Comparison of ENCODE assay signal across 14 mouse cellular contexts in genomic region chr2:162568308-162569100, GRCm38 (mm10).
A peak's percentile ranks its signal among the peaks of the same experiment; 100 is the strongest.
DNase-seq lines count a peak whose midpoint lies in the region; ATAC-seq and TF ChIP-seq lines count a peak whose summit lies in the region.
"Had no signal": no experiment of that assay in that cellular context is flagged by ENCODE, and none has a peak within 500 bp of the region (broad histone marks: within the 10 kb centered on the region; RNA-seq: fewer than 3 reads in every experiment).

No protein-coding gene starts in this region.

- TF ChIP-seq EP300 in heart, postnatal 0 days (IDR thresholded peaks at IDR 0.05; ENCODE audit: low read depth): no peak
- TF ChIP-seq EP300 in lung, postnatal 0 days (IDR thresholded peaks at IDR 0.05): no peak

- no peak for ATAC-seq in heart, postnatal 0 days (ENCODE audit: insufficient read depth, low read depth)
- ATAC-seq in lung, postnatal 0 days: no peak
- ATAC-seq: forebrain, embryonic 13.5 days had no signal

- WGBS in heart, postnatal 0 days: 65% methylated on average over 6 of the region's 6 CpGs
- WGBS in lung, postnatal 0 days: 66% methylated on average over 6 of the region's 6 CpGs
- WGBS in limb, embryonic 10.5 days: 74% methylated on average over 6 of the region's 6 CpGs

- H3K9me3 ChIP-seq in heart, postnatal 0 days (replicated peaks; ENCODE audit: control insufficient read depth, low read length): no peaks in the 10 kb centered on the region
- no peaks in the 10 kb centered on the region for H3K9me3 ChIP-seq in lung, postnatal 0 days (ENCODE audit: low read length)
- H3K9me3 ChIP-seq in limb, embryonic 10.5 days (replicated peaks): no peaks in the 10 kb centered on the region
- H3K9me3 ChIP-seq: forebrain, embryonic 13.5 days; neural tube, embryonic 13.5 days had no signal

- no peak overlapping the region for H3K4me2 ChIP-seq in heart, postnatal 0 days (ENCODE audit: low read depth, low read length)
- no peak overlapping the region for H3K4me2 ChIP-seq in lung, postnatal 0 days (replicated peaks; ENCODE audit: low read depth, low read length)
- H3K4me2 ChIP-seq: forebrain, embryonic 13.5 days; neural tube, embryonic 13.5 days had no signal

- H3K27me3 ChIP-seq in heart, postnatal 0 days (ENCODE audit: control insufficient read depth, insufficient read depth, low read length): no peaks in the 10 kb centered on the region
- H3K27me3 ChIP-seq in lung, postnatal 0 days (replicated peaks; ENCODE audit: insufficient read depth, low read length): no peaks in the 10 kb centered on the region
- H3K27me3 ChIP-seq in limb, embryonic 10.5 days (ENCODE audit: low read depth, poor library complexity, severe bottlenecking): no peaks in the 10 kb centered on the region
- H3K27me3 ChIP-seq: CH12.LX; forebrain, embryonic 13.5 days; neural tube, embryonic 13.5 days had no signal

- H3K27ac ChIP-seq in heart, postnatal 0 days (ENCODE audit: low read depth): no peak overlapping the region
- no peak overlapping the region for H3K27ac ChIP-seq in lung, postnatal 0 days (ENCODE audit: low read length)
- no peak overlapping the region for H3K27ac ChIP-seq in limb, embryonic 10.5 days
- H3K27ac ChIP-seq: forebrain, embryonic 13.5 days; neural tube, embryonic 13.5 days had no signal

- no peak overlapping the region for H3K9ac ChIP-seq in heart, postnatal 0 days (replicated peaks; ENCODE audit: low read depth, low read length)
- no peak overlapping the region for H3K9ac ChIP-seq in lung, postnatal 0 days (replicated peaks; ENCODE audit: low read depth)
- H3K9ac ChIP-seq: forebrain, embryonic 13.5 days; neural tube, embryonic 13.5 days had no signal

- peak; percentile 13 for DNase-seq in heart, postnatal 0 days (ENCODE audit: low spot score)
- no peak for DNase-seq in heart, adult 8-10 months (ENCODE audit: low spot score)
- peak; percentile 12 for DNase-seq in lung, postnatal 10 days
- DNase-seq in lung, postnatal 0 days (ENCODE audit: low spot score): no peak
- DNase-seq in embryo, embryonic 10 days (ENCODE audit: low spot score): peak; percentile 68
- DNase-seq in limb, embryonic 10.5 days (ENCODE audit: low spot score): peak; percentile 71
- DNase-seq in urinary bladder, postnatal 4 days (ENCODE audit: low spot score in 2 of 2): no peak
- no peak for DNase-seq in layer of hippocampus, adult 9-11 months
- DNase-seq: adrenal gland, adult 8-10 months; cerebellum, adult 9-10 months; heart, postnatal 36 days had no signal

- no peak overlapping the region for H3K4me3 ChIP-seq in heart, postnatal 0 days (ENCODE audit: low read depth, low read length)
- no peak overlapping the region for H3K4me3 ChIP-seq in lung, postnatal 0 days (ENCODE audit: low read depth, low read length)
- H3K4me3 ChIP-seq in limb, embryonic 10.5 days: no peak overlapping the region
- H3K4me3 ChIP-seq: forebrain, embryonic 13.5 days; neural tube, embryonic 13.5 days had no signal

- no peaks in the 10 kb centered on the region for H3K36me3 ChIP-seq in heart, postnatal 0 days (replicated peaks; ENCODE audit: control insufficient read depth, insufficient read depth, low read length)
- no peaks in the 10 kb centered on the region for H3K36me3 ChIP-seq in lung, postnatal 0 days (ENCODE audit: insufficient read depth, low read length)
- H3K36me3 ChIP-seq in limb, embryonic 10.5 days: no peaks in the 10 kb centered on the region
- H3K36me3 ChIP-seq: neural tube, embryonic 13.5 days had no signal

- no peaks in the 10 kb centered on the region for H3K4me1 ChIP-seq in heart, postnatal 0 days (ENCODE audit: control insufficient read depth, insufficient read depth)
- H3K4me1 ChIP-seq in lung, postnatal 0 days (ENCODE audit: insufficient read depth, low read depth, low read length): no peaks in the 10 kb centered on the region
- peaks cover 4% of the 10 kb centered on the region; the same call in 1 of the 2 replicates for H3K4me1 ChIP-seq in limb, embryonic 10.5 days
- H3K4me1 ChIP-seq: forebrain, embryonic 13.5 days; neural tube, embryonic 13.5 days had no signal

- no peak for TF ChIP-seq CTCF in heart, postnatal 0 days (IDR thresholded peaks at IDR 0.05; ENCODE audit: low read depth)
- no peak for TF ChIP-seq CTCF in lung, postnatal 0 days (IDR thresholded peaks at IDR 0.05)

Comparison
In these comparisons a context has a peak if more than half of its experiments do, and no peak if none do; other contexts are left out.
1. DNase-seq: peak in heart, postnatal 0 days (single experiment), lung, postnatal 10 days (single experiment), embryo, embryonic 10 days (single experiment) and limb, embryonic 10.5 days (single experiment); none in heart, adult 8-10 months (single experiment), lung, postnatal 0 days (single experiment), urinary bladder, postnatal 4 days (0 of 2) and layer of hippocampus, adult 9-11 months (single experiment).